Comparison of ENCODE assay signal across 9 mouse cellular contexts in the genomic region with DNA sequence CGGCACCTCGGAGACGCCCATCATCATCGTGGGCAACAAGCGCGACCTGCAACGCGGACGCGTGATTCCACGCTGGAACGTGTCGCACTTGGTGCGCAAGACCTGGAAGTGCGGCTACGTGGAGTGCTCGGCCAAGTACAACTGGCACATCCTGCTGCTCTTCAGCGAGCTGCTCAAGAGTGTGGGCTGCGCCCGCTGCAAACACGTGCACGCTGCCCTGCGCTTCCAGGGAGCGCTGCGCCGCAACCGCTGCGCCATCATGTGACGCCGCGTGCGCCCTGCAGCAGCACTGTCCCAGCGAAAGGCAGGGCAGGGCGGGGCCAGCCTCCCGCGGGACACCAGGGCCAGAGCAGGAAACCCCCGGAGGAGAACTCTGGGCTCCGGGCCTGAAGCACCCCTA. TPM values are rescaled to one million over a fixed set of nuclear protein-coding genes. Genes with fewer than 3 reads are reported as not detected.
DNase-seq lines count a peak whose midpoint lies in the region; ATAC-seq and TF ChIP-seq lines count a peak whose summit lies in the region.
"Had no signal": no experiment of that assay in that cellular context is flagged by ENCODE, and none has a peak within 500 bp of the region (broad histone marks: within the 10 kb centered on the region; RNA-seq: fewer than 3 reads in every experiment).

No protein-coding gene starts in this region.

- peak overlapping the region; percentile 41 for H3K4me2 ChIP-seq in heart, embryonic 12.5 days
- H3K4me2 ChIP-seq in heart, postnatal 0 days (ENCODE audit: low read depth, low read length) = peak overlapping the region; percentile 36

- ATAC-seq in heart, embryonic 12.5 days (ENCODE audit: insufficient number of reproducible peaks, low FRiP score) = peak; percentile 57
- peak; percentile 53 for ATAC-seq in heart, postnatal 0 days (ENCODE audit: insufficient read depth, low read depth)

- peak; percentile 40 for TF ChIP-seq CTCF in heart, postnatal 0 days (IDR thresholded peaks at IDR 0.05; ENCODE audit: low read depth)

- H3K9me3 ChIP-seq in heart, embryonic 12.5 days (replicated peaks) = no peaks in the 10 kb centered on the region
- H3K9me3 ChIP-seq in heart, postnatal 0 days (replicated peaks; ENCODE audit: control insufficient read depth, low read length) = no peaks in the 10 kb centered on the region

- 0 out of 2 replicates have a peak, but pooled peaks cover 1% of the 10 kb centered on the region for H3K36me3 ChIP-seq in heart, embryonic 12.5 days
- no peaks in the 10 kb centered on the region for H3K36me3 ChIP-seq in heart, postnatal 0 days (replicated peaks; ENCODE audit: control insufficient read depth, insufficient read depth, low read length)

- peak overlapping the region; percentile 14; the same call in 1 of the 2 replicates for H3K4me3 ChIP-seq in heart, embryonic 12.5 days
- no peak overlapping the region for H3K4me3 ChIP-seq in heart, postnatal 0 days (ENCODE audit: low read depth, low read length)

- H3K27me3 ChIP-seq in heart, embryonic 12.5 days (replicated peaks) = peaks cover 66% of the 10 kb centered on the region
- peaks cover 34% of the 10 kb centered on the region for H3K27me3 ChIP-seq in heart, postnatal 0 days (ENCODE audit: control insufficient read depth, insufficient read depth, low read length)

- 7% methylated on average over 38 of the region's 38 CpGs for WGBS in heart, embryonic 12.5 days
- WGBS in heart, postnatal 0 days = 8% methylated on average over 38 of the region's 38 CpGs

- DNase-seq in heart, adult 18-20 months = no peak
- DNase-seq in cerebellum, postnatal 14 days = peak; percentile 42 to 54
- no peak for DNase-seq in heart, postnatal 0 days (ENCODE audit: low spot score)
- DNase-seq in liver = peak; percentile 20
- peak; percentile 69 to 74 for DNase-seq in right cerebral cortex, adult 2 months (ENCODE audit: low spot score in 2 of 2)
- no peak for DNase-seq in urinary bladder, adult 2 months (ENCODE audit: low spot score)
- no peak for DNase-seq in adrenal gland, adult 2 months

- peaks cover 6% of the 10 kb centered on the region; the same call in 1 of the 2 replicates for H3K4me1 ChIP-seq in heart, embryonic 12.5 days (replicated peaks)
- no peaks in the 10 kb centered on the region for H3K4me1 ChIP-seq in heart, postnatal 0 days (ENCODE audit: control insufficient read depth, insufficient read depth)

- no peak for TF ChIP-seq EP300 in heart, postnatal 0 days (IDR thresholded peaks at IDR 0.05; ENCODE audit: low read depth)

- no peak overlapping the region for H3K9ac ChIP-seq in heart, embryonic 12.5 days
- H3K9ac ChIP-seq in heart, postnatal 0 days (replicated peaks; ENCODE audit: low read depth, low read length) = no peak overlapping the region

- no peak overlapping the region for H3K27ac ChIP-seq in heart, embryonic 12.5 days (ENCODE audit: poor library complexity, severe bottlenecking)
- no peak overlapping the region for H3K27ac ChIP-seq in heart, postnatal 0 days (ENCODE audit: low read depth)

RNA-seq across cellular contexts. Expression of a gene that starts 9.6 kb away (rescaled TPM):
- 13.4 and 13.6 TPM in 2 replicates for polyA plus RNA-seq in heart, embryonic 12.5 days (2016; fragmentation: Nextera tagmentation; extraction: Ambion mirVana)
- total RNA-seq in heart, adult 18-20 months (2021) = 10 to 100 TPM; 74.9 to 78.3 TPM
- 31.1 and 45.3 TPM in 2 replicates for total RNA-seq in heart, postnatal 0 days (2014; rRNA removed; ENCODE audit: low replicate concordance)
- 7.9 and 9.2 TPM in 2 replicates for polyA plus RNA-seq in heart, postnatal 0 days (2015; fragmentation: Nextera tagmentation; extraction: Ambion mirVana)
- polyA plus RNA-seq in urinary bladder, adult 2 months (2012; rRNA removed) = 0.25 and 0.59 TPM in 2 replicates
- total RNA-seq in adrenal gland, adult 2 months (2021) = 10 to 100 TPM in 1 of 2 experiments, 1 to 10 TPM in 1; 8.6 to 14.3 TPM
- polyA plus RNA-seq in adrenal gland, adult 2 months (2012; rRNA removed) = 20.1 and 25.5 TPM in 2 replicates

RNA-seq across cellular contexts. Expression of a gene that starts 10.7 kb away (rescaled TPM):
- polyA plus RNA-seq in heart, embryonic 12.5 days (2016; fragmentation: Nextera tagmentation; extraction: Ambion mirVana) = 0.32 TPM in 1 of 2 replicates, not detected in the other
- total RNA-seq in heart, adult 18-20 months (2021) = not detected
- not detected in 2 replicates for total RNA-seq in heart, postnatal 0 days (2014; rRNA removed; ENCODE audit: low replicate concordance)
- polyA plus RNA-seq in heart, postnatal 0 days (2015; fragmentation: Nextera tagmentation; extraction: Ambion mirVana) = 0.15 TPM in 1 of 2 replicates, not detected in the other
- 0.14 and 0.19 TPM in 2 replicates for polyA plus RNA-seq in urinary bladder, adult 2 months (2012; rRNA removed)
- total RNA-seq in adrenal gland, adult 2 months (2021) = not detected
- not detected in 2 replicates for polyA plus RNA-seq in adrenal gland, adult 2 months (2012; rRNA removed)
- polyA plus RNA-seq: testis, adult 2 months had no signal

RNA-seq across cellular contexts. Expression of a gene that starts 18.9 kb away (rescaled TPM):
- 1.4 and 1.6 TPM in 2 replicates for polyA plus RNA-seq in heart, embryonic 12.5 days (2016; fragmentation: Nextera tagmentation; extraction: Ambion mirVana)
- not detected for total RNA-seq in heart, adult 18-20 months (2021)
- 4.2 TPM in 1 of 2 replicates, not detected in the other for total RNA-seq in heart, postnatal 0 days (2014; rRNA removed; ENCODE audit: low replicate concordance)
- polyA plus RNA-seq in heart, postnatal 0 days (2015; fragmentation: Nextera tagmentation; extraction: Ambion mirVana) = 0.81 and 1.1 TPM in 2 replicates
- 0.56 and 0.61 TPM in 2 replicates for polyA plus RNA-seq in urinary bladder, adult 2 months (2012; rRNA removed)
- total RNA-seq in adrenal gland, adult 2 months (2021) = under 1 TPM in 1 of 2 experiments, not detected in 1; 0.61 TPM
- 0.79 and 1.3 TPM in 2 replicates for polyA plus RNA-seq in adrenal gland, adult 2 months (2012; rRNA removed)

RNA-seq across cellular contexts. Expression of a gene that starts 44.3 kb away (rescaled TPM):
- 3.4 and 3.5 TPM in 2 replicates for polyA plus RNA-seq in heart, embryonic 12.5 days (2016; fragmentation: Nextera tagmentation; extraction: Ambion mirVana)
- 1 to 10 TPM; 3.0 to 4.7 TPM for total RNA-seq in heart, adult 18-20 months (2021)
- 7.8 and 24.7 TPM in 2 replicates for total RNA-seq in heart, postnatal 0 days (2014; rRNA removed; ENCODE audit: low replicate concordance)
- 3.7 and 4.3 TPM in 2 replicates for polyA plus RNA-seq in heart, postnatal 0 days (2015; fragmentation: Nextera tagmentation; extraction: Ambion mirVana)
- 12.7 and 16.8 TPM in 2 replicates for polyA plus RNA-seq in urinary bladder, adult 2 months (2012; rRNA removed)
- 10 to 100 TPM in 1 of 2 experiments, 1 to 10 TPM in 1; 8.7 to 22.6 TPM for total RNA-seq in adrenal gland, adult 2 months (2021)
- polyA plus RNA-seq in adrenal gland, adult 2 months (2012; rRNA removed) = 24.2 and 27.2 TPM in 2 replicates

RNA-seq across cellular contexts. Expression of a gene that starts 54.3 kb away (rescaled TPM):
- polyA plus RNA-seq in heart, embryonic 12.5 days (2016; fragmentation: Nextera tagmentation; extraction: Ambion mirVana) = 12.1 and 12.9 TPM in 2 replicates
- 10 to 100 TPM; 34.2 to 41.5 TPM for total RNA-seq in heart, adult 18-20 months (2021)
- total RNA-seq in heart, postnatal 0 days (2014; rRNA removed; ENCODE audit: low replicate concordance) = 1.6 and 6.0 TPM in 2 replicates
- 4.2 and 4.7 TPM in 2 replicates for polyA plus RNA-seq in heart, postnatal 0 days (2015; fragmentation: Nextera tagmentation; extraction: Ambion mirVana)
- polyA plus RNA-seq in urinary bladder, adult 2 months (2012; rRNA removed) = 39.1 and 55.5 TPM in 2 replicates
- 10 to 100 TPM; 56.8 to 77.7 TPM for total RNA-seq in adrenal gland, adult 2 months (2021)
- 2.5 and 3.4 TPM in 2 replicates for polyA plus RNA-seq in adrenal gland, adult 2 months (2012; rRNA removed)

Comparison
In these comparisons a context has a peak if more than half of its experiments do, and no peak if none do; other contexts are left out.
1. DNase-seq: peak in cerebellum, postnatal 14 days (2 of 2), liver (single experiment) and right cerebral cortex, adult 2 months (2 of 2); none in heart, adult 18-20 months (0 of 2), heart, postnatal 0 days (single experiment), urinary bladder, adult 2 months (single experiment) and adrenal gland, adult 2 months (single experiment).